Mouse (Mus musculus): ENCODE data around the gene Cenpf.

- TF ChIP-seq GATA1 (IDR thresholded peaks at IDR 0.05; ENCODE audit: low read length), result no peak
- TF ChIP-seq TAL1 (IDR thresholded peaks at IDR 0.05; ENCODE audit: low read length), result no peak
Observed at GRCm38 (mm10) chr1:189664061-189664872, 23.6 kb downstream of the Cenpf start.
